Mouse (Mus musculus): ENCODE results near the gene Tunar.

Tunar gene

DNA sequence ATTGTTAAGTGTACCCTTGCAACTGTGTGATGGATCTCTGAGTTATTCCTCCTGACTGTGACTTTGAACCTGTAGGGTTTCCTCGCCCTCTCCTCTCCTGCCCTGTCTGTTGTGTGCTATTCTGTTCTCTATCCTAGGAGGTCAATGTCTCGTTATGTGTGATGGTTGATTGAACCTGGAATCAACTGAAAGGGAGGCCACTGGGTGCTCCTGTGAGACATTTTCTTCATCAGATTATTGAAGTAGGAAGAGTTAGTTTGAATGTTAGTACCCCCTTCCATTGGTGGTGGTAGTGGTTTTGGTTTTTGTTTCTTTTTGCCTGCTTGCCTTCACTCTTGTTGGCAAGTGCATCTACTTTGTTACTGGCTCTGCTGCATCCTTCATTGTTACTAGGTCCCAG lies at the start of gene Tunar:
Gene Tunar (plus strand): TSS at position 301 of the 400 bp plus-strand sequence.
- no peak for DNase-seq (ENCODE audit: low spot score)

- no peak for DNase-seq (ENCODE audit: low spot score)
Measured at GRCm38 (mm10) chr12:105312571-105313035, 21.1 kb upstream of the Tunar start.

DNA sequence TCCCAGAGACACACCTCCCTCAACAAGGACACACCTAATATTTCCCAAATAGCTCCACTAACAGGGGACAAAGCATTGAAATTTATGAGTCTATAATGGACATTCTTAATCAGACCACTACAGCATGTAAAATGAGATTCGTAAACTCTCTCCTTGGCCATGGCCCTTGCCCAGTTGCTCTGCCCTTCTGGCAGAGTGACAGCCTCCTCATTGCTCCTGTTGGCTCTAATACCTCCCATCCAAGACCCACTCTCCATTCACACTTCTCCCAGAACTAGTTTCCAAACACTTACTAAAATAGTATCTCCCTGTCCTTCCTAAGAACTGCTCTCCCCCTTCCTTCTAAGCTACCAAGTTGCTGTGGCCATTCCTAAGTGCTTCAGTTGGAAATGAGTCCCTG lies 19.3 kb upstream of the Tunar start:
- no peak for DNase-seq (ENCODE audit: low spot score)

GRCm38 (mm10) chr12:105322160-105322559 lies 11.5 kb upstream of the Tunar start:
- peak; percentile 5 for DNase-seq (ENCODE audit: low spot score)

- no peak for DNase-seq (ENCODE audit: low spot score)
Measured at GRCm38 (mm10) chr12:105327051-105327450, 6.6 kb upstream of the Tunar start.

- no peak for DNase-seq (ENCODE audit: low spot score)
Measured at GRCm38 (mm10) chr12:105328396-105328795, 5.3 kb upstream of the Tunar start.

- no peak for DNase-seq (ENCODE audit: low spot score)
Measured at GRCm38 (mm10) chr12:105336094-105336420, 2.4 kb downstream of the Tunar start.

- peak; percentile 7 for DNase-seq (ENCODE audit: low spot score)
Measured at GRCm38 (mm10) chr12:105336421-105337289, 3.0 kb downstream of the Tunar start.

DNA sequence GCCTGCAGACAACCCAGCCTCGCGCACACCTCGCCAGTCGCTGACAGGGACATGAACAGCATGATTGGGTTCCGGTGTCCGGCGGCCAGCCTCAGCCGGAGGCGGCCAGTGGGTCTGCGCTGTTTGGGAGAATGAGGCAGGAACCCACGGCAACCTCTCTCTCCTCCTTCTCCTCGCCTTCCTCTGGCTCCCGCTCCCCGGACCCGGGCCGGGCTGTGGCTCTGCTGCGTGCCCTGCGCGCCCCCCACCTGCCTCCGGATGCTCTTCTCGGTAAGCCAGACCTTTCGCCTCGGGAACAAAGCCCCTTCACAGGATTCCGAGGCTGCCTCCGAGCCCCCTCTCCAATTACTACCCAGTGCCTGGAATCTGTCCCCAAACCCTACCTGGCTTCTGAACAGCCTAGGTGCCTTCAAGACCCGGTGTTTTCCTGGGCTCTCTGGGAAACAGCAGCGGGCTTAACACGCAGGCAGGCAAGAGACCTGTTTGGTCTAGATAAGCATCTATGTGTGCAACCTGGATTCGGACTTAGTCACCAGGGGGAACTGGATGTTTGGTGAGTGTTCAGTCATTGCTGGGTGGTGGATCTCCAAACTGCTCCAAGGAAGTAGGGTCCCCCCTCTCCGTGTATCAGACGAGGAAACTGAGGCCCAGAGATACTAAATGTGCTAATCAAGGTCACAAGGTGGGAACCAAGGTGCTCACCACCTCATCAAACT lies 3.8 kb downstream of the Tunar start:
- no peak for DNase-seq (ENCODE audit: low spot score)

GRCm38 (mm10) chr12:105338256-105338977 lies 4.7 kb downstream of the Tunar start:
- no peak for DNase-seq (ENCODE audit: low spot score)

- no peak for DNase-seq (ENCODE audit: low spot score)
Measured at GRCm38 (mm10) chr12:105341523-105341922, 7.9 kb downstream of the Tunar start.

DNA sequence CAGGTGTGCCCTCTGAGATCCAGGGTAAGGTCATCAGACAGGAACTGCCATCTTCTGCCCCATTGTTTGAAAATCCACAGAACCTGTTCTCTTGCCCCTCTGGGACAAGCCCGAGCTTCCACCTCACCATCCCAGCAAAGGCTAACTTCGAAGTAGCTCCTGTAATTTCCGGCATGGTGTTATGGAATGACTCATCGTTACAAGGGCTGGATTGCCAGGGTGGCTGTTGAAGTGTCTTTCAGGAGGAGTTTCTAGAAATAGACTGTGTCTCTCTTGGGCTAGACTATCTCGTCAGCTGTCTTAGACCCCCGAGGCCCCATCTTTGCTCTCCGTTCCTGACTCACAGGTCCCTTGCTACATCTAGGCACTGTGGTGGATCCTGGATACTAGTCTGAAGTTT lies 10.8 kb downstream of the Tunar start:
- no peak for DNase-seq (ENCODE audit: low spot score)

DNA sequence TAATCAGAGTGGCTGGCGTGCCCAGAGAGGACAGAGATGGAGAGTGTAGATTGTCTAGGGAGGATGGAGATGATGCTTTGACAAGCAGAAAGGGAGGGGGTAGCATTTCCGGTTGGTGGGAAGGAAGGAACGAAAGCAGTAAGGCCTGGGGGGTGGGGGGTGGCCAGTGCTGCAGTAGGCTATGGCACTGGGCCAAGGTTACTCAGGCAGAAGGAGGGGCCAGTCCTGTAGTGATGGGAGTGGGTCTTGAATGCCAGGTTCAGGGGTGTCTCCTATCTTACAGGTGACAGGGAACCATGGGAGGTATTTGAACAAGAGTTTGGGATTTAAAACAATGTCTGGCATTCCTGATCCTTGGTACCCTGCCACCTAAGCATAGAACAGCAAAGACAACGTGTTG lies 13.2 kb downstream of the Tunar start:
- DNase-seq (ENCODE audit: low spot score): no peak

DNA sequence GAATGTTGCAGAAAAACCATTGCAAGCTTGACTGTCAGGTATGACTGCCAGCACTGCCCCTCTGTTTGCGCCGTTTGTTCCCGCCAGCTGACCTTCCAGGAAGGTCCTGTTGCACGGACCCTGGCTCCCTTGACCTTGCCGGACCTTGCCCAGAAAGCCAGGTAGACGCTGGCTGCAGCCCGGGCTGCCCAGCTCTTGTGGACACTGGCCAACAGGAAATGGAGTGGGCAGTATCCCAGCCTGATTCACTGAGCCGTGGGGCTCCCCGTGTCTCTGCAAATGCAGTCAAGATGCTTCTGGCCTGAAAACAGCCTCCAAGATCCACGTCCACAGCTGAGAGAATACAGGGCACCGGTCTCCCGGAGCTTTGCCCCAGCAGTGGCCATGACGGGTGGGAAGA lies 13.6 kb downstream of the Tunar start:
- no peak for DNase-seq (ENCODE audit: low spot score)

DNA sequence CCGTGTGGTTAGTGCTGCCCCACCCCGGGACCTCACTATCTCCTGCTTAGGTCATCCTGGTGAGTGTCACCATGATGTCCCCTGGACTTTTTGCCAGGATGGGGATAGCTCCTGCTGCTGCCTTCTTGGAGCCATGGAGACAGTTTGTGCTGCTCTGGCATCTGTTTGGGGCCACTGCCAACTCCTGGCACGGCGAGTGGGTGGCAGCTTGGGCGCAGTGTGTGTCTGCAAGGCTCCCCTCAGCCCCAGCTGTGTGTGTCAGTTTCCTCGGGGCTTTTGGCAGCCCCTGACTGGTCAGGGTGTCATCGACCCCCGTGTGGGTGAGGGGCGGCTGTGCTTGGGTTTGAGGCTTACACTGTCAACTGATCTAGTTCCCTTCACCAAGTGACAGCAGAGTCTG lies 20.6 kb downstream of the Tunar start:
- no peak for DNase-seq (ENCODE audit: low spot score)

DNA sequence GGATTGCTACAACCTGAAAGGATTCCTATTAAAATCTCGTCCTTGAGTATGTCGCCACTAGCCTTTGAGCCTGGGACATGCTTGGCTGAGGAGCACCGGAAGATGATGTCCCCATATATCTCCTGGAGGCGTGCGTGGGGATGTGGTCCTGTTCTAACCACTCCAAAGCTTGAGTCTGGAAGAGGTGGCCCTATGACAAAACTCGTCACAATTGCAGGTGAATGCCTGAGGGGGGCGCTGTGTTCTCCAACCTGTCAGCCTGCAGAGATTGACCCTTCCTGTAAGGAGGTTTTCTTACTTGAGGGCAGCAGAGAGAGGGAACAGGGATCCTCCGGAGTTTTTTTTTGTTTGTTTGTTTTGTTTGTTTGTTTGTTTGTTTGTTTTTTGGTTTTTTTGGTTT lies 21.1 kb downstream of the Tunar start:
- no peak for DNase-seq (ENCODE audit: low spot score)

- no peak for DNase-seq (ENCODE audit: low spot score)
Measured at GRCm38 (mm10) chr12:105356781-105357180, 23.1 kb downstream of the Tunar start.

- DNase-seq (ENCODE audit: low spot score): no peak
Measured at GRCm38 (mm10) chr12:105363648-105364047, 30.0 kb downstream of the Tunar start.

DNA sequence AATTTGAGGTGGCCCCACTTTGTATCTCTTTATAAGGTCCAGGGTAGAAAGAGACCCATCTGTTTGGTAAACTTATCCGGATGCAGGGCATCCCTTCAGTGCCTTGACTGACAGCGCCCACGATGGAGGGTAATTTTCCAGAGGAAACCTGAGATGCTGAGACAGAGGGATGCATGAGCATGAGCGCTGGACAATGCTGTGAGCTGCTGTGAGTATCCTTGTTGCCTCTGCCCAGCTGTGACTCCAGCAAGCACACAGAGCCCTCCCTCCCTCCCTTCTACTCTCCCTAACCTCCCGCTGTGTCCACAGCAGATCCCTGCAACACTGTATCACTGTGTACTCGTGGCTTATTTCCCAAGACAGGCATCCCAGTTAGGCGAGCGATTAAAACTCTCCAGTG lies 40.9 kb downstream of the Tunar start:
- DNase-seq (ENCODE audit: low spot score): no peak

DNA sequence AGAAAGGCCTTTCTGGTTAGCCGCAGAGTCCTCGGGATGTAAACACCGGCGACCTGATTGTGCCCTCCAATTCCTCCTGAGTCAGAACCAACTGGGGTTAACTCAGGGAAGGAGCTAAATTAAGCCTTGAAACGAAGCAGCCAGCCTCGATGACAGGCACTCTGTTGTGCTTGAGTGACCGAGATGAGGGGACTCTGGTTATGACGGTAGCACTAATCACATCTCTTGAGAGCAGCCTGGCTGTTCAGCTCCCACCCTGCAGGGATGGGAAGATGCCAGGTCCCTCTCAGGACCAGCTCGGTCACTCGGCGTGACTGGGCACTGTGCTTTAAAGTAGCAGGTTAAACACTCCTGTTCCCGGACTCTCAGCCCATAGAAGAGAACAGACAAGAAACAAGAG lies 43.3 kb downstream of the Tunar start:
- DNase-seq (ENCODE audit: low spot score): no peak

- DNase-seq (ENCODE audit: low spot score): no peak
Measured at GRCm38 (mm10) chr12:105382733-105383132, 49.1 kb downstream of the Tunar start.

- no peak for DNase-seq (ENCODE audit: low spot score)
Measured at GRCm38 (mm10) chr12:105394671-105395070, 61.0 kb downstream of the Tunar start.

- no peak for DNase-seq (ENCODE audit: low spot score)
Measured at GRCm38 (mm10) chr12:105398172-105398571, 64.5 kb downstream of the Tunar start.
